Mouse (Mus musculus) embryo, embryonic 10 days (tissue): ENCODE data around the gene Dyrk1a.

Experiments
- DNase-seq: peaks from one replicate; pipeline ENCODE4 v3.0.0-alpha.2; 2015; ENCODE audit warnings: low spot score

The Dyrk1a gene

DNA sequence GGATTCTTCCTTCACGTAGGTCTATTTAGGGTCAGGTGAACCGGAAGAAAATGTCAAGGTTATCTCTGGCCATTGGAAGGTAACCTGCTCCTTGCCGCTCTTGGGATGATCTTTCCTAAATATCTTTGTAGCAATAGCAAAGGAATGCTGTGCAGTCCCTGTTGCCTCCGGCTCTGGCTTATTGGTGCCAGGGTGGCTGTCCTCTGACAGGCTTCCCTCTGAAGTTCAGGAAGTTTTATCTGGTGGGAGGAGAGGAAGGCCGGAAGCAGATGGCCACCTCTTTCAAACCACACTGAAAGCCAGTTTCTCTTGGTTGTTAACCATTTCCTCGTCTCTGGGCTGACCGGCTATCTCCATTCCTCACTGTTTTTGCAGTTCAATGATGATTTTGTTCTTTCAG lies 10.5 kb upstream of the Dyrk1a start:
- no peak for DNase-seq

- DNase-seq = no peak
These were observed 10.0 kb upstream of the Dyrk1a start for GRCm38 (mm10) chr16:94559782-94560181.

DNA sequence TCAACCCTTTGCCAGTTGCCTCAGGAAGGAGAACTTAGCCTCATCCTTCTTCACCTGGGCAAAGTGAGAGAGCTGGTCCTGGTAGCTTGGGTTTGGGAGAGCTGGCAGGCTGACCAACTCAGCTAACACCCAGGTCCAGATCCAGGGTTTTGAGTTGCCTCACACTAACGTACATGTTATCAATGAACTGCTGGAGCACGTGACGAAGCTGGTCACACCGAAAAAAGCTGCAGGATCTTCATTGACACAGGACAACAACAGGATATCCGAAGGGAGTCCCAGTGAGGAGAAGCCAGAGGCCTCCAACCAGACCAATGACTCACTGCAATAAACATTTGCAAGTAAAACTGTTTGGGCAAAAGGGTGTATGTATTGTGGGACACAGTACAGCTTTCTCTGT lies 9.2 kb upstream of the Dyrk1a start:
- no peak for DNase-seq

DNA sequence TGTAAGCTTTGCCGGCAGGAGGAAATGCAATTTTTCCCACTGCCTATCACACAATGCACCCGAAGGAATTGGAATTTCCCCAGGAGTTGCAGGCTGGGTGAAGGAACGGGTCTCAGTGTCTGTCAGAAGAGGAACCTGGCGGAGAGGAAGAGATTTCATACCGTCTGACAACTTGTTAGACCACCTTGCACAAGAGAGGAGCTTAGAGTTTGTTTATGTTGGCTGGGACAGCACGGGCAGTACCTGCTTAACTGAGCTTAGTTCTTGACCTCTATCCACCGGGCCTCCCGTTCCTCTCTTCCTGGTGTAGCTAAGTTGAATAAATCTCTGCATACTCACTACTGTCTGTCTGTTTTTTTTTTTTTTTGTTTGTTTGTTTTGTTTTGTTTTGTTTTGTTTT lies 3.7 kb upstream of the Dyrk1a start:
- DNase-seq = no peak

DNA sequence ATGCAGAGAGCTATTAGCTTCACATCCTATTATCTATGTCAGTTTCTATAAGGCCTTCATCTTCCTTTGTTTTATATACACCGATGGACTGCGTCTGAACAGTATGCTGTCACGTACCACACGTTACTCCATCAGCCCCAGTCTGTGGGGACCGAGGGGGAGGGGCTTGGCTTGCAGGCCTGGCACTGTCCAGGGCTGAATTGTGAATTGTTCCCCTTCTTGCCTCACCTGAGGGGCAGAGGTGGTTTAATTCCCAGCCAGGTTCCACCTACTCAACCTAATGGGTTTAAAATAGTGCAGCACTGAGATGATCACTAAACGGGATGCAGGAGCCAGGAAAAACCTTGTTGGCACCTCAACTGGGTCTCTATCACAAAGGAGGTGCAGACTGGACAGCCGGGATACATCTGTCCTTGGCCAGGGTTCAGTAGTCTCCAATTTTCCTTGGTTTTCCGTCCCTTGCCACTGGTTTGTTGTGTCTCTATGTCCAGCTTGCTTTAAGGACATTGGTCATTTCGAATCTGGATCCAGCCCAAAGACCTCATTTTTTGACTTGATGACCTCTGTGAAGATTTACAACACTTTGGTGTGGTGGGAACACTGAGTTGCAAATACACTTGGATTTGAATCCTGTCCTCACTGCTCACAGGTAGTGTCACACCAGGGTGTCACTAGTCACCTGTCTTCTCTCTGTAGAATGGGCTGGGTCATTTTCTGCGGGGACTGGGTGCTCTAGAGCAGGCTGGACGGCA lies 2.8 kb upstream of the Dyrk1a start:
- DNase-seq = no peak

DNA sequence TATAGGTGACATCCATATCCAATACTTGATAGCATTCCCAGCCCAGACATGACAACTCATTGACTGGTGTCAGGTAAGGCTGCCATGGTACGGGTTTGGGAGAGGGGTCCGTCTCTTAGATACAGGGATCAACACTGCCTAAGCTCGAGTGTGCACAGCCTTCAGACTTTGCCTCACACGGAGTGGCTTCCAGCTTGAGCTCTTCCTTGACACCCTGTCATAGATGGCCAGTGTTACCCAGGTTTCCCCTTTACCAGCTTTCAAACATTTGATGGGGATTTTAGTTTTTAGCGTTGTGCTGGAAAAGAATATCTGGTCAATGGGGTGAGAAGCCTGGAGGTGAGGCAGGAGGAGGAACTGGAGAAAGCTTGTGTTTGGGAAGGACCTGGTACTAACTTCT lies 2.1 kb upstream of the Dyrk1a start:
- no peak for DNase-seq

DNA sequence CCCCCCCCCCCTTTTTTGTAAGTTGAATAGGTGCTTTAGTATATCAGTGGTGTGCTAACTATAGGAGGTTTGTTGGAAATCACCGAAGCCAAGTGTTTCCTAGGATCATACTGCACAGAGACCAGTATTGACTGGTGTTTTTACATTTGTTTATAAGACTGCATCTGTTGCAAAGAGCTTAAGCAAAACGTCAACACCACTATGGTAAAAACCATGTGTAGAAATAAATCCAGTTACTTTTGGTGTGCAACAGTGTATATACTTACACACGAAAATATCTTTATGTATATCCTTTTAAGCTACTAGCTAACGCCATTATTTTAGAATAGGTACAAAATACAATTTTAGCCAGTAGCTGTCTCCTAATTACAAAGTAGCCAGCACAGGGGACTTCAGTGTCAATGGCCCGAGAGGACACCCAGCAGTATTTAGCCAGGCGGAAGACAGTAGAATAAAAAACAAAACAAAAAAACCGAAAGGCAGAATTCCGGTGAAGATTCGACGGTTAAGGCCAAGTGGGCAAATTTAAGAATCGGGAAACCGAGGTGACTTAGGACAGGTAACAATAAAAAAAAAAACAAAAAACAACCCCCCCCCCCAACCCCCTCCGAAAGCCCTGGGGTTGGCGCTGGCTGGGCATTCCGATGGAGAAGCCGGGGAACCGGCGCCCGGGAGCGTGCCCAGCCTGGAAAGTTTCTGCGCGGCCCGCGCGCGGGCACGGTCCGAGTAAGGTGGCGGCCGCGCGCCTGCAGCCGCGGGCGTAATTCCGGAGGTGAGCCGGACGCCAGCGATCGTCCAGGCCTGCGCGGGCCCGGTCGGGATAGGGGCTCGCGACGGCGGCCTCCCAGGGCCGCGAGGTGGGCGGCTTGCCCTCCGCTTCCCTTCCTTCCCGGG lies 1.2 kb upstream of the Dyrk1a start:
- peak; percentile 88 for DNase-seq

DNA sequence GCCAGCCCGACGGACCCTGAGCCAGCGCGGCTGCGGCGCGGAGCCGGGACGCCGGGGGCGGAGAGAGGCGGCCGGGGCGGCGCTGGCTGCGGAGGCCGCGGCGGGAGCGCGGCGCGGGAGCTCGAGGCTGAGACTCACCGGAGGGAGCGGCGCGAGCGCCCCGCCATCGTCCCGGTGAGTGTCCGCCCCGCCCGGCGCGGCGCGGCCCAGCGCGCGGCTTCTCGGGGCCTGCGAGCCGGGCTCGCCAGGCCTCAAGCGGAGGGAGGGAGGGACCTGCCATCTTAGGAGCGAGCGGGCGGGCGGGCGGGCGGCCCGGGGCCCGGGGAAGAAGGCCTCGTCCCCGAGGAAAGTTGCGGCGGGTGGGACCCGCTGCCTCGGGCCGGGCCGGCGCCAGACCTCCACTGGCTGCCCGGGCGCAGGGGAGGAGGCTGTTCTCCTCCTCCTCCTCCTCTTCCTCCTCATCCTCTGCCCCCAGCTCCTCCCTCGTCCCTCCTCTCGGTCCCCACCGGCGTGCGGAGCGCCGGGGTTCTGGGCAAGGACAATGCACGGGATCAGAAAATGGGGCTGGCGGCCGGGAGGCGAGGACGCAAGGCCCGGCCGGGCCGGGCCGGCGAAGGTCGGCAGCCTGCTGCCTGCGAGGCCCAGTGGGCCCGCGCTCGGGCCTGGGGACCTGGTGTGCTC lies 691 bp downstream of the Dyrk1a start:
- peak; percentile 48 for DNase-seq

DNA sequence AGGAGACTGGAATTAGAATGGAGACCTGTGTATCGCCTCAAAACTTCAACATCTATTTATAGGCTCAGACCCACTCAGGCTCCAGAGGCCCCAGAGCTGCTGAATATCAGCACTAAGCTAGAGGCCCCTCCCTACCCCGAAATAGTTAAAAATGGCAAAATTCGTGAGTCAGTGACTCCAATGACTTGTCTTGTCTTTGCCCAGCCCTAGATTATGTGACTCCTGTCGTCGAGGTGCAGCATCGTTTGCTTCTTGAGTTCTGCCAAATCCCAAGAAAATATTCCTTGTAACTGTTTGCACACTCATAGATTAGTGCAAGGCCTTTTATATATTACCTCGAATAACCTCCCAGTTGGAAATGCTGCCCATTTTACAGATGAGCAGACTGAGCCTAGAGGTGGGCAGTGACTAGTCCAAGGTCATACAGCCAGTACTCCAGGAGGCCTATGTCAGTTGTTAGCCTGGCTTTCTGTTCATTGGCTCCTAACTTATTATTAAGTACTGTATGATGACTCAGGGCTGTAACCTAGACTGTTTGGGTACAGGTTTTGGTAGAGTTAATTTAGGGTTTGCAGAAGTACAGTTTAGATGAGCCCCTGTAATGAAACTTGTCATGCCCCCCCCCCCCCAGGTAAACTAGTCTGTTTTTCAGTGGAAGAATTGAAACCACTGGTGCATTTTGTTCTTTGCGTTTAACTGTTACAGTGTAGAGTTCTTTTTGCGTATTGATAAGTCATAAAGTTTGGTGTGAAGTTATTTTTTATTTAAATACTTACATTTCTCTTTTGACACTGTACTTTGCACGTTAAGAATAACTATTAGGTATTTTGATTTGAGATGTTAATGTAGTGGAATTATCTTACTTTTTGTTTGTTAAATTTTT lies 1.5 kb downstream of the Dyrk1a start:
- DNase-seq = no peak

- no peak for DNase-seq
These were observed 2.6 kb downstream of the Dyrk1a start for GRCm38 (mm10) chr16:94572422-94572821.

DNA sequence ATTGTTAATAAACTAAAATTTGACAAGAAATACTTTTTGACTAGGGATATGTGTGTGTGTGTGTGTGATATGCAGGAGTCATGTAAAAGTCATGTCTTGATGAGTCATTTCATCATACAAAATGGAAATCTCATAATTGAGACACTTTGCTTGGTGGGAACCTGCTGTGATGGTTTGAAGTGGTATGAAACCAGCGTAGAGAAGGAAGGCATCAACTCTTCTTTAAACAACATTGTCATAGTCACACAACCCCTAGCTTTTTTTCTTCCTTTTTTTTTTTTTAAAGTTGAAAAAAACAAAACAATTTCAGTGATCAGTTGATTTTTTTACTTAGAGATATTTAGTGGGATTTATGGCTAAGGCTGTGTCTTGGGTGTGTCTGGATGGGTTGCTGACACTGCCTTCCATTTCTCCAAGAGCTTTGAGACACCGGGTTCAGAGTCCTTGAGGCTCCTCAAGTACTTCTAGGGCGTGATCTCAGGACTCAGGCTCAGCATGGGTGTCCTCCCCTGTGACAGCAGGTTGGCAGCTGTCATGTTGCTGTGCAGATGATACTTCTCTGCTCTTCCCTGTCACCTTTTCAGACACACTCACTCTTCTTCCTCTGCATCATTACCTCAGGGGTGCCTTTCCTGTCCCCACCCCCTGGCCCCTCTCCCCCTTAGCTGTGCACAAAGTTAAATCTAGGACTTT lies 4.4 kb downstream of the Dyrk1a start:
- DNase-seq = no peak

DNA sequence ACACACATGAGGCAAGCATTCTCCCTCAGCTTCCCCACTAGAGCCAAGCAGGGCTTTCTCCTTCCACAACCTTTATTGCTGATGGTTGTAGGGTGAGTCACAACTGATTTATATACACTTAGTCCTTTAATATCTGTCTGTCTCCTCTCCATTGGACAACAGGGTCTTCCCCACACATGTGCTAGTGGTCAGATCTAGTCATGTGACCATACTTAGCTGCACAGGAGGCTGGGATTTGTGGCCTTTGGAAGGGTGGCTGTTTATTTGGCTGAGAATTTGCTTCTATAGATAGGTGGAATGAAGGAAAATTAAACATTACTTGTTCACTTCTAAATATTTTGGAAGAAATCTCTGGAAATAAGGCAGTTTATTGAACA lies 4.9 kb downstream of the Dyrk1a start:
- no peak for DNase-seq

DNA sequence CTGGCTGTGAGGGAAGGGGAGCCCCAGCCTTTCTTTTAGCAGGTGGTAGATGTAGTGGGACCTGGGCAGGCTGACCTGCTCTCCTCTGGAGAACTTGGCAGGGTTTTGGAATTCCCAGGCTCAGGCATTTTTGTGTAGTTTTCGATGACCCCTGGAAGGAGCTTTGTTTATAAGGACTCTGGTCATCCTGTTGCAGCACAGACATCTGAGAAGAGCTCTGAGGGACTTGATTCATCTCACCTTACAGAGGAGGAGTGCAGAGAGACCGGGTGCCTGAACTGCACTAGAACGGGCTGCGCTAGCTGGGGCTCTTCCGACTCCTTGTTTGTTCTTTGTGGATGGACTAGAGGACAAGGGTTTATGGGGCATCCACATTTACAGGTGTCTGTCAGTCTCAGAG lies 5.9 kb downstream of the Dyrk1a start:
- DNase-seq = no peak

GRCm38 (mm10) chr16:94579348-94579747 lies 9.5 kb downstream of the Dyrk1a start:
- no peak for DNase-seq

DNA sequence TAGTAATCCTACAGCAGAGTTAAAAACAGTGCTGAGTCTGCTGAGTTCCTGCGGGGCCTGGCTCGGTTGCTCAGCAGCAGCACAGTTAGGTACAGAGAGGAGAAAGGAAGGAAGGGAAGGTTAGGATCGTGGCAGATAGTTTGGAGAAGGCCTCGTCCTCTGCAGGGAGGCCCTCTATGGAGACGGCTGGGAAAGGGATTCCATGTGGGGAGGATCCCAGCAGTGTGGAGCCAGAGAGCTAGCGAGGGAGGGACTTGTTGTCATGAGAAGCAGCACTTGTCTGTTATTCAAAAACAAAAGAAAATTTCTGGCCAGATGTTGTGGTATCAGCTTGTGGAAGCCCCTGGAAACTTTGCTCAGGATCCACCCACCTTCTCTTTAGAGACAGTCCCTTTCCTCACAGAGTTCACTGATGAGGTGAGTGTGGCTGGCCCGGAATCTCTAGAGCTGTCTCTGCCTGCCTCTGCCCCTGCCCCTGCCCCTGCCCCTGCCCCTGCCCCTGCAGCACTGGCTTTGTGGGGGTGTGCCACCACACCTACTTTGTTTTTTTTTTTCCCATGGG lies 11.1 kb downstream of the Dyrk1a start:
- no peak for DNase-seq

DNA sequence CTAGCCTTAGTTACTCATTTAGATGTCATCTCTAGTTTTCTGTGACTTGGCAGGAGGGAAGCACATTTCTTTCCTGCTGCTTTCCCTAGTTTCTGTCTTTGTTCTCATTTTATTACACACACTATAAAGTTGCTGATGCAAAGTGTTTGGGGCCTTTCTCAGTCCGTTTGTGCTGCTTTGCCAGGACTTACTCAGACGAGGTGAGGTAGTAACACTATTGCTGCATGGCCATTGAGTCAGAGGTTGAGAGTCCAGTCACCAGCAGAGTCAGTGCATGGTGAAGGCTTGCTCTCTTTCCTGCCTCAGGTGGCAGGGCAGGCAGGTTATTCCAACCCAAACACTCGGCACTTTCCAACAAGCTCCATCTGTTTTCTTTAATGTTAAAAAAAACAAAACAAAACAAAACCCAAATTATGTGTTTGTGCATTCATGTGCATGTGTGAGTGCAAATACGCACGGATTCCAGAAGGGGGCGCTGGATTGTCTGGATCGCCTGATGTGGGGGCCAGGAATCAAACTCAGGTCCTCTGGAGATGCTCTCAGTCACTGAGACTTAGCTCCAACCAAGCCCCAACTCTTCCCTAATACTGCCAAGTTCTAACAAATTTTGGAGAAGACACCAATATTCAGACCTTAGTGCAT lies 16.7 kb downstream of the Dyrk1a start:
- no peak for DNase-seq

GRCm38 (mm10) chr16:94587461-94587860 lies 17.7 kb downstream of the Dyrk1a start:
- no peak for DNase-seq

DNA sequence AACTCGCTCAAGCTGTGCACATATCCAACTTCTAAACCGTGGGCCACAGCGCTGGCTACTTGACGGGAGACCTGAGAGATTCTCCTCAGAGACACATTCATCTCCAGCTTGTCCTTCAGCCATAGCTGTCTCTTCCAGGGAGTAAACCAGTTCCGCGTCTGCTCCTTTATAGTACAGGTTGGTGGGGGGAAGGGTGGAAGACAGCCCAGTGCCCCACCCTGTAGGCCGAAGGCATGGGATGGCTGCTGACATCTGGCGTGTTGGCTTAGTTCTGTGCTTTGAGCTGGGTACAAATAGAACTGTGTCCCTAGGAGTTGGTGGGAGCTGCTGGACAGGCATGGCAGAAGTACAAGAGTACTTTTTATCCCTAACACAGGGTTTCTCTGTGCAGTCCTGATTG lies 18.4 kb downstream of the Dyrk1a start:
- no peak for DNase-seq

GRCm38 (mm10) chr16:94588974-94589373 lies 19.2 kb downstream of the Dyrk1a start:
- DNase-seq = no peak

GRCm38 (mm10) chr16:94589648-94590047 lies 19.8 kb downstream of the Dyrk1a start:
- DNase-seq = no peak
